In genomic region chr10:37692851-37693250, GRCm38 (mm10) we compare ENCODE assay signal across 20 mouse cellular contexts.
"Had no signal": no experiment of that assay in that cellular context is flagged by ENCODE, and none has a peak within 500 bp of the region (broad histone marks: within the 10 kb centered on the region; RNA-seq: fewer than 3 reads in every experiment).

No protein-coding gene starts in this region.

- H3K9me3 ChIP-seq: kidney, embryonic 15.5 days; limb, embryonic 12.5 days; liver, embryonic 12.5 days; liver, embryonic 15.5 days; lung, embryonic 15.5 days; megakaryocyte, embryonic 14.5 days; midbrain, embryonic 12.5 days; neural tube, embryonic 13.5 days had no signal

- H3K4me3 ChIP-seq: kidney, embryonic 15.5 days; left cerebral cortex, adult 2 months; limb, embryonic 12.5 days; liver, embryonic 12.5 days; liver, embryonic 15.5 days; lung, embryonic 15.5 days; megakaryocyte, embryonic 14.5 days; midbrain, embryonic 12.5 days; neural tube, embryonic 13.5 days had no signal

- H3K4me1 ChIP-seq: kidney, embryonic 15.5 days; limb, embryonic 12.5 days; liver, embryonic 12.5 days; liver, embryonic 15.5 days; lung, embryonic 15.5 days; megakaryocyte, embryonic 14.5 days had no signal

- H3K27ac ChIP-seq: kidney, embryonic 15.5 days; left cerebral cortex, adult 2 months; limb, embryonic 12.5 days; liver, embryonic 12.5 days; liver, embryonic 15.5 days; lung, embryonic 15.5 days; midbrain, embryonic 12.5 days; neural tube, embryonic 13.5 days had no signal

- H3K27me3 ChIP-seq: kidney, embryonic 15.5 days; limb, embryonic 12.5 days; liver, embryonic 12.5 days; liver, embryonic 15.5 days; lung, embryonic 15.5 days; megakaryocyte, embryonic 14.5 days; midbrain, embryonic 12.5 days; neural tube, embryonic 13.5 days had no signal

- H3K36me3 ChIP-seq: kidney, embryonic 15.5 days; limb, embryonic 12.5 days; liver, embryonic 12.5 days; liver, embryonic 15.5 days; lung, embryonic 15.5 days; midbrain, embryonic 12.5 days; neural tube, embryonic 13.5 days had no signal

- H3K4me2 ChIP-seq: kidney, embryonic 15.5 days; limb, embryonic 12.5 days; liver, embryonic 12.5 days; liver, embryonic 15.5 days; lung, embryonic 15.5 days; midbrain, embryonic 12.5 days; neural tube, embryonic 13.5 days had no signal

- H3K9ac ChIP-seq: kidney, embryonic 15.5 days; limb, embryonic 12.5 days; liver, embryonic 12.5 days; liver, embryonic 15.5 days; lung, embryonic 15.5 days; midbrain, embryonic 12.5 days; neural tube, embryonic 13.5 days had no signal

- DNase-seq: kidney, adult 8-10 months; kidney, postnatal 10 days; kidney, postnatal 36 days; layer of hippocampus, postnatal 36 days; liver; lung, adult 18-20 months; lung, postnatal 10 days; lung, postnatal 36 days; thymus, adult 18-20 months; thymus, postnatal 36 days had no signal

- ATAC-seq: liver, embryonic 12.5 days; midbrain, embryonic 16.5 days had no signal
